Mouse (Mus musculus) intestine, embryonic 14.5 days (tissue): Measurements from ENCODE around the gene Xab2. TPM values are rescaled to one million over a fixed set of nuclear protein-coding genes. Genes with fewer than 3 reads are reported as not detected.
A peak's percentile ranks its signal among the peaks of the same experiment; 100 is the strongest.

Experiments used
- ATAC-seq: fragments of 200-750 bp; cut with Nextera tagmentation; replicated peaks from 2 replicates; pipeline ENCODE4 v1.8.0; 2017; ENCODE audit warnings: low read depth, moderate number of reproducible peaks, moderate TSS enrichment, moderate library complexity; ENCODE audit not compliant: low FRiP score, low TSS enrichment
- DNase-seq: peaks from one replicate; pipeline ENCODE4 v3.0.0-alpha.2; 2018; ENCODE audit warnings: low spot score
- H3K27ac ChIP-seq: fragments of 300-500 bp; sonication (generic); 2 replicates; pipeline ENCODE4 v1.5.1; 2014; ENCODE audit warnings: low read depth, mild to moderate bottlenecking, control low read depth
- H3K27me3 ChIP-seq: fragments of 300-500 bp; sonication (generic); replicated peaks from 2 replicates; pipeline ENCODE4 v1.6.1; 2014; ENCODE audit warnings: low read length, control low read depth; ENCODE audit not compliant: control insufficient read depth, insufficient read depth
- H3K36me3 ChIP-seq: fragments of 300-500 bp; sonication (generic); 2 replicates; pipeline ENCODE4 v1.6.1; 2014; ENCODE audit warnings: low read length, control low read depth; ENCODE audit not compliant: control insufficient read depth, insufficient read depth
- H3K4me1 ChIP-seq: fragments of 300-500 bp; sonication (generic); replicated peaks from 2 replicates; pipeline ENCODE4 v1.6.1; 2014; ENCODE audit warnings: low read length, control low read depth, mixed read lengths; ENCODE audit not compliant: control insufficient read depth, insufficient read depth
- H3K4me2 ChIP-seq: fragments of 300-500 bp; sonication (generic); 2 replicates; pipeline ENCODE4 v1.6.1; 2014; ENCODE audit warnings: low read length
- H3K4me3 ChIP-seq: fragments of 300-500 bp; sonication (generic); 2 replicates; pipeline ENCODE4 v1.5.1; 2014; ENCODE audit warnings: low read depth, low read length, control low read depth, mixed read lengths
- H3K9ac ChIP-seq: fragments of 300-500 bp; sonication (generic); 2 replicates; pipeline ENCODE4 v1.6.1; 2014; ENCODE audit warnings: mild to moderate bottlenecking, low read length
- H3K9me3 ChIP-seq: fragments of 300-500 bp; sonication (generic); 2 replicates; pipeline ENCODE4 v1.6.1; 2016; ENCODE audit warnings: low read length, control low read depth; ENCODE audit not compliant: control insufficient read depth
- WGBS: fragments of 180-500 bp; shearing (Covaris S2); extraction: QIAGEN DNeasy Blood & Tissue Kit; methylation state at CpG from one replicate; pipeline ENCODE4 v1.1.7; 2014; 5-methylcytosine and 5-hydroxymethylcytosine counted together
- polyA plus RNA-seq: library from polyadenylated mRNA; unstranded; fragments of >200 nt; fragmentation: Nextera tagmentation; extraction: Ambion mirVana; gene quantifications from 2 replicates; pipeline ENCODE4 v1.2.1, GENCODE M21; 2014

Xab2 gene
- polyA plus RNA-seq, 1 experiment from 2014 or later: 56.4 TPM

DNA sequence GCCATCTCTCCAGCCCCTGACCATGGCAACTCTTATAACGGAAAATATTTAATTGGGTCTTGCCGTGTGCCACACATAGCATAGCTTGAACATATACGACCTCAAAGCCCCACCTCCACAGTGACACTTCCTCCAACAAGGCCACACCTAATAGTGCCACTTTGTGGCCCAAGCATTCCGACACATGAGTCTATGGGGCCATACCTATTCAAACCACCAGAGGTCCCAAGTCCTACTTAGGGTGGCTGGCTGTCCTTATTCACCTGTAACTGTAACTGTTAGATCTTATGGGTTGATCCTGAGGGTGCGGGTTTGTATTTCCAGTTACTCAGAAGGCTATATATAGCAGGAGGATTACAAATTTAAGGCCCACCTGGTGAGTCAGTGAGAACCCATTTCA is 6.9 kb upstream of the Xab2 start:
- Histone ChIP-seq H3K4me3 (no peak overlapping the region), H3K27me3 (peaks cover 12% of the 10 kb centered on the region; the same call in 1 of the 2 replicates), H3K4me1 (0 out of 2 replicates have a peak, but pooled peaks cover 5% of the 10 kb centered on the region), H3K9ac (no peak overlapping the region), H3K9me3 (no peaks in the 10 kb centered on the region), H3K36me3 (no peaks in the 10 kb centered on the region), H3K27ac (no peak overlapping the region), H3K4me2 (no peak overlapping the region)
- DNase-seq: peak; percentile 57
- ATAC-seq: no peak
- 32% methylated on average over 5 of the region's 5 CpGs for WGBS

DNA sequence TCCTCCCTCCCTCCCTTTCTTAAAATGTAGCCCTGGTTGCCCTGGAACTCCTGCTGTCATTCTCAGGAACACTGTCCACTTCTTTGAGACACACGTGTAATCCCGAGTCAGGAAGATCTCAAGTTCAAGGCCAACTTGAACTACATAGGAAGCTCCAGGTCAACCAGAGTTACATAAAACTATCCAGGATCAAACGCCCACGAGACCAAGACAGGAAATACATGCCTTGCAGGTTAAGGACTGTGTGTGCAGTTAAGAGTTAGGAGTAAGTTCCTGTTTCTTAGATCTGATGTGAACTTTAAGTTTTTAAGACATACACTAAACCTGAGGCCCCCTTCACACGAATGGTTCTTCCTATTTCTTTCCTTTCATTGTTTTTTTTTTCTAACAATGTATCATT is 5.9 kb upstream of the Xab2 start:
- peaks cover 12% of the 10 kb centered on the region; the same call in 1 of the 2 replicates for H3K27me3 ChIP-seq
- WGBS: 63% methylated on average over 5 of the region's 5 CpGs
- no peaks in the 10 kb centered on the region for H3K9me3 ChIP-seq
- H3K4me1 ChIP-seq: 0 out of 2 replicates have a peak, but pooled peaks cover 8% of the 10 kb centered on the region
- ATAC-seq (no peak), DNase-seq (no peak)
- no peak overlapping the region for H3K9ac ChIP-seq
- H3K36me3 ChIP-seq: no peaks in the 10 kb centered on the region
- H3K27ac ChIP-seq: no peak overlapping the region
- no peak overlapping the region for H3K4me2 ChIP-seq
- no peak overlapping the region for H3K4me3 ChIP-seq

DNA sequence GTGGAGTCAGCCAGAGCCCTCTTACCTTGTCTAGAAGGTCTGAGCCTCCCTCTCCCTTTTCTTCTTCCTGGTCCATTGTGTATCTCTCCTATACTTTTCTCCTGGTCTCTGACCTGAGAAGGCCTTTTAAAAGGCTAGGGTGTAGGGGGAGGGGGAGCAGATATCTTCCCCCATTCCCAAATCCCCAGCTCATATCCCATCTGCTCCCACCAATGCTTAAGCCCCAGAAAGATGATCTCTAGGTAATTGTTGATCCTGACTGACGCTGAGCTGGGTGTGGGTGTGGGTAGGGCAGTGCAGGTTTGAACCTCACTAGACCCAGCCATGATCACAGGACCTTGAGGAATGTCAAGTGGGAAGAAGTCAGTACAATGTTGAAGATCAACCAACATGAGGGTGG is 4.3 kb upstream of the Xab2 start, which contains the start of gene Pcp2:
TSS of gene Pcp2 (minus strand) at position 101 of the 400 bp plus-strand sequence.
- no peak for ATAC-seq
- no peaks in the 10 kb centered on the region for H3K9me3 ChIP-seq
- no peak within 1 kb of the TSS for H3K4me3 ChIP-seq
- no peak within 1 kb of the TSS for H3K4me2 ChIP-seq
- 79% methylated on average over 1 of the region's 1 CpGs for WGBS
- DNase-seq: no peak
- peaks cover 11% of the 10 kb centered on the region; the same call in 1 of the 2 replicates for H3K27me3 ChIP-seq
- H3K4me1 ChIP-seq: 0 out of 2 replicates have a peak, but pooled peaks cover 4% of the 10 kb centered on the region
- H3K36me3 ChIP-seq: no peaks in the 10 kb centered on the region
- no peak within 1 kb of the TSS for H3K27ac ChIP-seq
- no peak within 1 kb of the TSS for H3K9ac ChIP-seq

DNA sequence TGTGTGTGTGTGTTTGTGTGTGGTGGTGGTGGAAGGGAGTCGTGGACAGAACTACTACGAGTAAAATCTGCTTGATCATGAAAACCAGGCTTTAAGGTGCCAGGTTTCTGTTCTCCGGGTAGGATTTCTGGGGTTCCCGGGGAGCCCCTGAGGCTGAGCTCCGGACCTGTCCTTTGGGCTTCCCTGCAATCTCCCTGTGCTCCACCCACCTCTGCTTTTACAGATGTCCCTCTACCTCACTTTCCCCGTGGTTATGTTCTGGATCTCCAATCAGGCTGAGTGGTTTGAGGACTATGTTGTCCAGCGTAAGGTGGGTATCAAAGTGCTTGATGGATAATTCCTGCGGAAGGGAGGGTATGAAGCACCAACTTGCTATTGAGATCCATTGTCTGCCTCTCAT is 1.0 kb upstream of the Xab2 start:
- ATAC-seq (no peak), DNase-seq (no peak)
- Histone ChIP-seq H3K27me3 (no peaks in the 10 kb centered on the region), H3K27ac (no peak overlapping the region), H3K9me3 (no peaks in the 10 kb centered on the region), H3K9ac (peak overlapping the region; percentile 61; the same call in 1 of the 2 replicates), H3K4me2 (peak overlapping the region; percentile 64), H3K4me3 (peak overlapping the region; percentile 94), H3K36me3 (peaks cover 14% of the 10 kb centered on the region), H3K4me1 (peaks cover 7% of the 10 kb centered on the region; the same call in 1 of the 2 replicates)
- 67% methylated on average over 8 of the region's 8 CpGs for WGBS

DNA sequence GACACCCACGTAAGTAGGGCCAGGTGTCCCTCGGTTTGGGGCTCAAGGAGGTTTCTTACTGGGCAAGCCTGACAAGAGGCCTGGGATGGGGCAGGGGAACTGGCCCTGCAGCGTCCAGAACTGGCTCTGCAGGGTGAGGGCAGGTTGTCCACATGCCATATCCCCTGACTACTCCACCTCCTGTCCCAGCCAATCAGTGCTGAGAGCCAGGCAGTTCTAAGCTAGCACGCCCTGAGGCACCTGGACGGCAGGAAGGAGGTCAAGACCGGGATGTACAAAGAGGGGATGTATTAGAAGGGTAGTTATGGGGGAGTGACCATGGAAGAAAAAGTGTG is 11.3 kb downstream of the Xab2 start:
- no peak overlapping the region for H3K9ac ChIP-seq
- no peak overlapping the region for H3K4me2 ChIP-seq
- peaks cover 75% of the 10 kb centered on the region for H3K36me3 ChIP-seq
- H3K4me1 ChIP-seq: no peaks in the 10 kb centered on the region
- H3K27ac ChIP-seq: no peak overlapping the region
- WGBS: 76% methylated on average over 6 of the region's 6 CpGs
- H3K27me3 ChIP-seq: no peaks in the 10 kb centered on the region
- no peak for DNase-seq
- ATAC-seq: no peak
- no peak overlapping the region for H3K4me3 ChIP-seq
- no peaks in the 10 kb centered on the region for H3K9me3 ChIP-seq

DNA sequence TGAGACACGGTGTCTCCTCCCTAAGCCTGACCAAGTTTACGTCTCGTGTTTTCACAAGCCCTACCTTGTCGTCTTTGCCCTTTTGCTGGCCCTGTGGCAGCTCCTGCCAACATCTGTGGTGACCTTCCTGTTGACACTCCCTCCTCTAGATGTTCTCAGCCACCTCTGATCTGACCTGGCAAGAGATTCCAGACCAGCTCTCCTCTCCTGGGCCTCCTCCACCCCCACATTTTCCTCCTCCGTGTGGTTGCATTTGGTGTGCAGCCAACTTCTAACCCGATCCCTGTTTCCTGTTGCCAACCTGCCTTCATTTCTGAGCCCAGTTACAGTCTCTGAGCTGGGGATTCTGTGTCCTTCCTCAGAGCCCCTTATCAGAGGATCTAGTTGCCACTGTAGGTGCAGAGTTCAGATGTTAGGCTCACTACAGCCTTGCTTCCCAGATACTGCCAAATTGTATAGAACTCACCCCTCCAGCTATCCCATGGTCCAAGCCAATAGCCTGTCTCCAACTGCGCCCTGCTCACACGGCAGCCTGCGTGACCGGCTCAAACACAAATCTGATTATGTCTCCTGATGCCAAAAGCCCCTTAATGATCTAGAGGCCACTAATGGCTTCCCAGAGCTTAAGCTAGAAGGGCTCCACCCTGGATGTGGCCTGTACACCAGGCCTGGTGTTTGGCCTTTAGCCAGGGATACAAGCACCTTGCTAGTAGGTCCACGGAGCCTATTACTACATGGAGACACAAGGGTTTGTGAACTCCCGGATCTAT is 11.9 kb downstream of the Xab2 start:
- Histone ChIP-seq H3K4me2 (no peak overlapping the region), H3K4me1 (no peaks in the 10 kb centered on the region), H3K27me3 (no peaks in the 10 kb centered on the region), H3K27ac (no peak overlapping the region), H3K9me3 (no peaks in the 10 kb centered on the region), H3K9ac (no peak overlapping the region), H3K36me3 (peaks cover 71% of the 10 kb centered on the region), H3K4me3 (no peak overlapping the region)
- DNase-seq (no peak), ATAC-seq (no peak)
- WGBS: 78% methylated on average over 12 of the region's 12 CpGs

DNA sequence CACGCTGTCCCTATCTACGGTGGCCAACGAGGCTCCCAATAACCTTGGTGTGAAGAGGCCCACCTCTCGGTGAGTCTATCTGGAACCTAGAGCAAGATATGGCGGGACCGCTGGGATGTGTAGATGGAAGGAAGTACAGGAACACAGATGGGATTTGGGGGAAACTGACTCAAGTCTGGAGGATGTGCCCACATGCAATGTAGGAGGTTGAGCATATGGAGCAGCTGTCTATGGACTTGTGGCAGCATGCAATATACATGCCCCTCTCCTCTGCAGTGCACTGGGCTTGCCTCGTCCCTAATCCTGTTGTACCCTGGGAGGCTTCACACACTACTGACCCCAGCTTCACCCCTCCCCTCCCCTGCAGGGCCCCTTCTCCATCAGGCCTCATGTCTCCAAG is 13.3 kb downstream of the Xab2 start:
- H3K27ac ChIP-seq: no peak overlapping the region
- H3K4me2 ChIP-seq: no peak overlapping the region
- H3K9me3 ChIP-seq: no peaks in the 10 kb centered on the region
- no peaks in the 10 kb centered on the region for H3K27me3 ChIP-seq
- no peak overlapping the region for H3K9ac ChIP-seq
- H3K4me3 ChIP-seq: no peak overlapping the region
- H3K4me1 ChIP-seq: no peaks in the 10 kb centered on the region
- ATAC-seq (no peak), DNase-seq (no peak)
- H3K36me3 ChIP-seq: peaks cover 62% of the 10 kb centered on the region
- 93% methylated on average over 7 of the region's 7 CpGs for WGBS

DNA sequence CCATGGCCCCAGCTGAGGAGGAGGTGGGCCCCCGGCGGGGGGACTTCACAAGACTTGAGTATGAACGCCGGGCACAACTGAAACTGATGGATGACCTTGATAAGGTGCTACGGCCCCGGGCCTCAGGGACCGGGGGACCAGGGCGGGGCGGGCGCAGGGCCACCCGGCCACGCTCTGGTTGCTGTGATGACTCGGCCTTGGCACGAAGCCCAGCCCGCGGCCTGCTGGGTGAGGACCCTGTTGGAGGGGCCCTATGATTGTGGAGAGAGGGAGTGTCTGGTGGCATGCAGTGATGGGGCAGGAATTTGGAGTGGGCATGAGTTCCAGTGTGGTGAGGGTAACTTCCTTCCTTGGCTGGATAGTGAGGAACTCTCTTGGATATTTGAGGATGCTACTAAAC is 14.5 kb downstream of the Xab2 start:
- DNase-seq (no peak), ATAC-seq (no peak)
- 78% methylated on average over 16 of the region's 16 CpGs for WGBS
- Histone ChIP-seq H3K9me3 (no peaks in the 10 kb centered on the region), H3K27me3 (no peaks in the 10 kb centered on the region), H3K36me3 (peaks cover 49% of the 10 kb centered on the region), H3K4me3 (no peak overlapping the region), H3K27ac (no peak overlapping the region), H3K9ac (no peak overlapping the region), H3K4me1 (no peaks in the 10 kb centered on the region), H3K4me2 (no peak overlapping the region)

DNA sequence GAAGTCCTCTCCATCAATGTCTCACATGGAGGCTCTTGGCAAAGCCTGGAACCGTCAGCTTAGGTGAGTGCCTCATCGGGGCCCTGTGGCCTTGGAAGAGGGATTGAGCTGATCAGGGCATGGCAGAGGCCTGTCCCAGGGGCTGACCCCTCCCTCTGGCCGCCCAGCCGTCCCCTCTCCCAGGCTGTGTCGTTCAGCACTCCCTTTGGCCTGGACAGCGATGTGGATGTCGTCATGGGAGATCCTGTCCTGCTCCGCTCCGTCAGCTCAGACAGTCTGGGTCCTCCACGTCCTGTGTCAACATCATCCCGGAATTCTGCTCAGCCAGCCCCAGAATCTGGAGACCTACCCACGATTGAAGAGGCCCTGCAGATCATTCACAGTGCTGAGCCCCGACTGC is 17.7 kb downstream of the Xab2 start:
- Histone ChIP-seq H3K27ac (no peak overlapping the region), H3K27me3 (no peaks in the 10 kb centered on the region), H3K9ac (no peak overlapping the region), H3K4me1 (no peaks in the 10 kb centered on the region), H3K4me3 (no peak overlapping the region), H3K4me2 (no peak overlapping the region), H3K9me3 (no peaks in the 10 kb centered on the region), H3K36me3 (peaks cover 26% of the 10 kb centered on the region)
- 70% methylated on average over 13 of the region's 13 CpGs for WGBS
- no peak for ATAC-seq
- DNase-seq: no peak
